Mouse (Mus musculus) ES-E14 (cell line): ENCODE data around the gene Bend5.

ENCODE experiments used
- HCFC1 ChIP-seq: IDR thresholded peaks from 2 replicates; pipeline ENCODE4 v1.6.1; 2012; ENCODE audit warnings: low read length, inconsistent platforms, borderline replicate concordance; ENCODE audit not compliant: insufficient read depth
- MAFK ChIP-seq: IDR thresholded peaks from 2 replicates; pipeline ENCODE4 v1.6.1; 2014; ENCODE audit warnings: mild to moderate bottlenecking, low read depth, low read length, inconsistent platforms; ENCODE audit not compliant: insufficient read depth
- ZNF384 ChIP-seq: IDR thresholded peaks from 2 replicates; pipeline ENCODE4 v1.6.1; 2012; ENCODE audit warnings: low read depth, low read length, inconsistent platforms

GRCm38 (mm10) chr4:111400676-111401075, 14.1 kb upstream of the Bend5 start:
- TF ChIP-seq HCFC1 = no peak
- TF ChIP-seq ZNF384 = no peak
- TF ChIP-seq MAFK = no peak
